Mouse (Mus musculus): ENCODE data around the gene Pmel. TPM values are rescaled to one million over a fixed set of nuclear protein-coding genes. Genes with fewer than 3 reads are reported as not detected.

Pmel gene
- total and polyA plus RNA-seq, 3 experiments, result 5.3 to 9.4 (median 7.1) TPM

DNA sequence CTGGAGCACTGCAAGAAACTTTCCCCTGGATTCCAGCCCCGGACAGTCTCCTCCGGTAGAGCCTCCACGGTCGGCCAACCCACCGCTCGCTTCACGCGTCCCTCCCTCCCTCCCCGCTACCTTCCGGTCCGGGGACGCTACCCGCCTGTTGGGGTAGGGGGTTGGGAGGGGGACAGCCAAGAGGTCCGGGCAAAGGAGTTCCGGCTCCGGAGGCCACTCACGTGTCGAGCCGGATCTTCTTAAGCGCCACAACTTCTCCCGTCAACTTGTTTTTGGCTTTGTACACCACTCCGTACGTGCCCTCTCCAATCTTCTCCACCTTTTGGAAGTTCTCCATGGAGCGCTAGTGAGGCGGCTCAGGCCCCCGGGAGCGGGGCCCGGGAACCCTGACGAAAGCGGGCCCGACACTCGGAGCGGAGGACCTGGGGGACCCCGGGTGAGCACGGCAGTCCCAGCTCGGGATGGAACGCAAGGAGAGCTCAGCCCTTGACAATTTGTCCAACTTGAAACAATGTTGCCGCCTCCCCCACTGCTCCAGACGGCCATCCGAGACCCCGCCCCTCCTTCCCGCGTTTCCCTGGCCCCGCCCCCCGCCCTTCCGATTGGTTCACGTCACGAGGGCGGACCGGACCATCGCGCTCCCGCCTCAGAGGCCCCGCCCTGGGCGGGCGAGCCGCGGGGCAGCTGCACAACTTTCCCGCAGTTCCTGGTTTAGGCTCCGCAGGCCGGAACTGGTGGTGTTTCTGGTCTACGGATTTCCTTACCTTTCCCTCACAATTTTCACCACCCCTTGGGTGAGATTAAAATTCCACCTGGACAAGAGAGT lies 709 bp downstream of the Pmel start, which contains the start of gene Cdk2:
Gene Cdk2, minus strand, starts transcription at position 541 of the 826 bp plus-strand sequence.
- peak; percentile 45 for TF ChIP-seq ETS1 (conservative IDR thresholded peaks at IDR 0.05; ENCODE audit: low read depth, low read length)
- peak; percentile 47; the same call in 1 of the 2 replicates for TF ChIP-seq CHD2 (IDR thresholded peaks at IDR 0.05; ENCODE audit: low read length)
- peak; percentile 56 for TF ChIP-seq HCFC1 (IDR thresholded peaks at IDR 0.05; ENCODE audit: low read depth, low read length)
- no peak for TF ChIP-seq ZNF384 (IDR thresholded peaks at IDR 0.05; ENCODE audit: low read depth, low read length)
- TF ChIP-seq RAD21 (IDR thresholded peaks at IDR 0.05; ENCODE audit: low read depth, low read length), result no peak
- no peak for TF ChIP-seq JUND (conservative IDR thresholded peaks at IDR 0.05; ENCODE audit: low read depth, low read length)
- TF ChIP-seq EP300 (IDR thresholded peaks at IDR 0.05; ENCODE audit: low read length), result peak; percentile 54; the same call in 1 of the 2 replicates
- no peak for TF ChIP-seq PAX5 (IDR thresholded peaks at IDR 0.05; ENCODE audit: low read length)
- no peak for TF ChIP-seq GABPA (IDR thresholded peaks at IDR 0.05; ENCODE audit: insufficient replicate concordance, low read depth, low read length)
- 0 out of 2 replicates have a peak, but pooled peaks have one; percentile 53 for TF ChIP-seq TBP (conservative IDR thresholded peaks at IDR 0.05; ENCODE audit: low read depth, low read length)
- peak; percentile 58; the same call in 1 of the 2 replicates for TF ChIP-seq UBTF (IDR thresholded peaks at IDR 0.05; ENCODE audit: low read depth, low read length)
- TF ChIP-seq E2F4 (IDR thresholded peaks at IDR 0.05; ENCODE audit: insufficient replicate concordance, low read depth, low read length), result peak; percentile 90
- TF ChIP-seq JUN (IDR thresholded peaks at IDR 0.05; ENCODE audit: insufficient read depth, low read depth, low read length), result no peak
- peak; percentile 46; the same call in 1 of the 2 replicates for TF ChIP-seq KAT2A (IDR thresholded peaks at IDR 0.05; ENCODE audit: insufficient replicate concordance, low read length)
- TF ChIP-seq MAX (IDR thresholded peaks at IDR 0.05; ENCODE audit: low read length), result peak; percentile 16; the same call in 1 of the 2 replicates
- TF ChIP-seq ZC3H11A (IDR thresholded peaks at IDR 0.05; ENCODE audit: low read depth, low read length), result no peak
- peak; percentile 19; the same call in 1 of the 2 replicates for TF ChIP-seq USF1 (IDR thresholded peaks at IDR 0.05; ENCODE audit: low read depth, low read length)
- TF ChIP-seq SIN3A (IDR thresholded peaks at IDR 0.05; ENCODE audit: low read length), result no peak; the same call in 1 of the 2 replicates
- no peak for TF ChIP-seq CHD1 (IDR thresholded peaks at IDR 0.05; ENCODE audit: low read depth, low read length)
- no peak for TF ChIP-seq USF2 (conservative IDR thresholded peaks at IDR 0.05; ENCODE audit: low read depth, low read length)
- peak; percentile 58; the same call in 1 of the 2 replicates for TF ChIP-seq RCOR1 (conservative IDR thresholded peaks at IDR 0.05; ENCODE audit: low read depth, low read length)
- no peak for TF ChIP-seq ZKSCAN1 (IDR thresholded peaks at IDR 0.05; ENCODE audit: borderline replicate concordance, low read depth, low read length)
- TF ChIP-seq NRF1 (IDR thresholded peaks at IDR 0.05; ENCODE audit: low read depth, low read length), result 0 out of 2 replicates have a peak, but pooled peaks have one; percentile 29
- peak; percentile 80; the same call in 1 of the 2 replicates for TF ChIP-seq POLR2AphosphoS2 (IDR thresholded peaks at IDR 0.05; ENCODE audit: low read depth, low read length)
- peak; percentile 67 for TF ChIP-seq ZMIZ1 (IDR thresholded peaks at IDR 0.05; ENCODE audit: low read depth, low read length)
- TF ChIP-seq BHLHE40 (IDR thresholded peaks at IDR 0.05; ENCODE audit: low read depth, low read length), result peak; percentile 93
- no peak for TF ChIP-seq MAFK (IDR thresholded peaks at IDR 0.05; ENCODE audit: insufficient replicate concordance, low read length)
- no peak for TF ChIP-seq SMC3 (IDR thresholded peaks at IDR 0.05; ENCODE audit: low read depth, low read length)
- TF ChIP-seq ELF1 (IDR thresholded peaks at IDR 0.05; ENCODE audit: low read depth, low read length), result peak; percentile 94
- TF ChIP-seq POLR2A (IDR thresholded peaks at IDR 0.05; ENCODE audit: low read depth, low read length), result peak; percentile 93
- peak; percentile 78; the same call in 1 of the 2 replicates for TF ChIP-seq MXI1 (IDR thresholded peaks at IDR 0.05; ENCODE audit: low read depth, low read length)
- no peak for TF ChIP-seq CTCF (conservative IDR thresholded peaks at IDR 0.05 in 1 of 2, IDR thresholded peaks at IDR 0.05 in 1 of 2; ENCODE audit: low read depth in 2 of 2, low read length in 2 of 2)
- TF ChIP-seq MYC (IDR thresholded peaks at IDR 0.05; ENCODE audit: low read depth, low read length), result 0 out of 2 replicates have a peak, but pooled peaks have one; percentile 58
- no peak for TF ChIP-seq MEF2A (IDR thresholded peaks at IDR 0.05; ENCODE audit: borderline replicate concordance, low read depth, low read length)
- peak; percentile 85 for TF ChIP-seq TCF12 (IDR thresholded peaks at IDR 0.05; ENCODE audit: low read depth, low read length)
- TF ChIP-seq IRF4 (IDR thresholded peaks at IDR 0.05; ENCODE audit: low read depth, low read length), result peak; percentile 61
- TF ChIP-seq MAZ (IDR thresholded peaks at IDR 0.05; ENCODE audit: low read depth, low read length), result peak; percentile 88
- peak; percentile 92 for TF ChIP-seq NELFE (IDR thresholded peaks at IDR 0.05; ENCODE audit: low read depth, low read length)
- peaks cover 27 to 33% of the 10 kb centered on the region in 2 experiments for H3K36me3 ChIP-seq (replicated peaks in 1 of 2; ENCODE audit: control insufficient read depth in 1 of 2, insufficient read depth in 1 of 2, low read length in 1 of 2)
- peaks cover 22% of the 10 kb centered on the region for H3K79me2 ChIP-seq (replicated peaks; ENCODE audit: control insufficient read depth, extremely low read depth, insufficient read depth, poor library complexity, severe bottlenecking)
- peak; percentile 87 for DNase-seq (ENCODE audit: extremely low read depth)
- H3K9ac ChIP-seq (ENCODE audit: insufficient read depth, low read depth), result peak within 1 kb of the TSS; percentile 98
- peak within 1 kb of the TSS; percentile 77 to 90 (median 80) for H3K4me3 ChIP-seq (replicated peaks in 1 of 3; ENCODE audit: low read depth in 2 of 3, low read length in 2 of 3, poor library complexity in 1 of 3)
- peak within 1 kb of the TSS; percentile 91 for H3K4me2 ChIP-seq (ENCODE audit: insufficient read depth, low read depth, poor library complexity, severe bottlenecking)
- H3K27me3 ChIP-seq (replicated peaks), result no peaks in the 10 kb centered on the region
- peaks cover 3 to 40% of the 10 kb centered on the region in 2 experiments; a peak in 3 of 4 replicates for H3K4me1 ChIP-seq (ENCODE audit: control insufficient read depth in 1 of 2, insufficient read depth in 2 of 2)
- dilution Hi-C loops (cut with MboI; ENCODE audit: extremely low pct_ligation_motif_present, extremely low pct_unique_long_range_greater_than_20kb, low sequenced_read_pairs) (no loop called here), in situ Hi-C loops (cut with MboI; ENCODE audit: low pct_ligation_motif_present, low pct_unique_long_range_greater_than_20kb, low sequenced_read_pairs) (no loop called here)
- H3K9me3 ChIP-seq (replicated peaks; ENCODE audit: low read length), result no peaks in the 10 kb centered on the region
- H3K27ac ChIP-seq (ENCODE audit: insufficient read depth, low read depth), result peak within 1 kb of the TSS; percentile 52
